Mouse (Mus musculus) heart, adult 2 months (tissue): ENCODE results near the gene Zfand3.

Source experiments
- CTCF ChIP-seq: fragments of 200-600 bp; IDR thresholded peaks from 2 replicates; pipeline ENCODE4 v1.8.1; 2022; ENCODE audit warnings: antibody characterized with exemption, mild to moderate bottlenecking, moderate library complexity
- EP300 ChIP-seq: fragments of 200-500 bp; IDR thresholded peaks from 2 replicates; pipeline ENCODE4 v1.6.1; 2011; ENCODE audit warnings: low read depth, low read length, control low read depth; ENCODE audit not compliant: insufficient read depth
- POLR2A ChIP-seq: fragments of 200-500 bp; IDR thresholded peaks from 2 replicates; pipeline ENCODE4 v1.6.1; 2011; ENCODE audit warnings: mild to moderate bottlenecking, low read depth, low read length, control low read depth; ENCODE audit not compliant: insufficient read depth

DNA sequence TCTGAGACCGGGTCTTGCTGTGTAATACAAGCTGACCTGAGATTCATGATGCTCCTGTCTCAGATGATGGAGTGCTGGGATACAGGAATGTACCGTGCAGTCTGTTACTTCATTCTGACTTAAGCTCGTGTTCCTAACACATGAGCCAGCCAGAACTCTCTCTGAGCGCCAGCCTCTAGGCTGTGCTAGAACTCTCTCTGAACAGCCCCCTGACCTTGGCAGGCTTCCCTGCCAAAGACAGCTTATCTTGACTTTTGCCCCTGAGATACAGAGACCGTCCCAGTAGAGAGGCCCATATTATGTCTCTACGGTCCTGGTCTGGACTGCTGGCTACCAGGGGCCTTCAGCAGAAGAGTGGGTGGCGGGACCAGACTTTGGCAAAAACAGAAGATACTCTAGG is 239.0 kb downstream of the Zfand3 start:
- TF ChIP-seq POLR2A: no peak
- TF ChIP-seq CTCF: no peak
- no peak for TF ChIP-seq EP300
